Mouse (Mus musculus) mesoderm, embryonic 11.5 days (tissue): ENCODE results near the gene Mog.
"Not testable (repeated sequence)": the region's sequence is repeated elsewhere in the genome, so short reads cannot be mapped to it uniquely, and the experiment has no call there.

Source experiments
- DNase-seq: peaks from one replicate; pipeline ENCODE4 v3.0.0-alpha.2; 2012; ENCODE audit warnings: low read depth, low spot score

Gene Mog

DNA sequence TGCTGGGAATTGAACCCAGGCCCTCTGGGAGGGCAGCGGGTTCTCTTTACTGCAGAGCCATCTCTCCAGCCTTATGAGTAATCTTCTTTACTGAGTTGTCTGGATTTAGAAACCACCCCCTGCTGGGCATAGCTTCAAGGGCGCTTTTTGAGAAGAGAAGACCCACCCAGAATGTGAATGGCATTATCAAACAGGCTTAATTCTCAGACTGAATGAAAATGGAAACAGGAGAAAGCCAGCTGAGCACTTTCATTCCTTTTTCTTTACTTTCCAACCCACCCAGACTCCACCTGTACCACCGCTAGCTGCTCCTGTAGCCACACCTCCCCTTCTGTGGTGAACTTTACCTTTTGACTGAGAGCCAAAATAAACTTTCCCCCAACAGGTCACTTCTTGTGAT, 27.8 kb downstream of the Mog start:
- no peak for DNase-seq

DNA sequence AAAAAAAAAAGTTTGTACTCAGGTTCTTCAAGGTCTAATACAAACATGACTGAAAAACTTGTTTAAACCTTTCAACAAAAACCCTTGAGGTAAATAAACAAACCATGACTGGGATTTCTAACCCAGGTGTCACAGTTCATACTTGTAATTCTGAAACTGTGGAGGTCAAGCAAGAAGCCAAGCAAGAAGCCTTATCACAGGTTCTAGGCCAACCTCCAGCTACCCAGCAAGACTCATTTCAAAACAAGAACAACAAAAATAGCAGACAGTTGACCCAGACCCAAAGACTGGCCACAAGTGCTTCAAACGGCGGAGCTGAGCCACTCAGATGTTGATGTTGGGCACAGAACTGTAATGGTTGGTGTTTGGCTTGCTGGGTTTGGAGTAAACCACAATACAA, 28.7 kb downstream of the Mog start:
- no peak for DNase-seq

GRCm38 (mm10) chr17:36993770-36994325, 29.4 kb downstream of the Mog start:
- no peak for DNase-seq

DNA sequence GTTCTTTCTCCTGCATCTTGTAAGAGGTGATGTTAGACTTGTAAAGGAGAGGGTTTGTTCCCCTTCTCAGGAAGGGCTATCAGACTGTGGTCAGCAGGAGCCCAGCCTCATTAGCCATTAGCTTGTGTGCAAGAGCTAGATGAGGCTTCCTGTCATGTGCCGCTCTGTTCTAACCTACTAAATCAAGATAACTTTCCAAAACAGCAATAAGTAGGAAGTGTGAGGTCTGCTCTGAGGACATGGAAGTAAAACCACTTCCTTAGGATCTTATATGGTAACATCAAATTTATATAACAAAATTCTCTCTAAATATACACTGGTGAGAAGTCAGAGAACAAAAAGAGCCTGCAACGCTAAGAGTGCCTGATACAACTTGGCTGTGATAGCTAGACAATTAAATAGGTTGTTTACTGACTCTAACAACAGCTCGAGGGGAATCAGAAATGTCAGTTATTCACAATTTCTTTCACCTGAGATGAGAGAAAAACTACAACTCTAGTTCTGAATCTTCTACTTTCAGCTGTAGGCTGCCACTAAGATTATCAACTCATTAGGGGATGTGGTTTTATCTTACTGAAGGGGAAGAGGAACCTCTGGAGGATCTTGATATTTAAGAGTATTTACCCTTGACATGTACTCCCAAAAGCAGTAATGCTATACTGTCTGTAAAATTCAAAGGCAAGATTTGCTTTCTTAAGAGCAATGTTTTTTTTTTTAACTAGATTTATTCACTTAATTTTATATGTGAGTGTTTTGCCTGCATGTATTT, 30.7 kb downstream of the Mog start:
- no peak for DNase-seq

DNA sequence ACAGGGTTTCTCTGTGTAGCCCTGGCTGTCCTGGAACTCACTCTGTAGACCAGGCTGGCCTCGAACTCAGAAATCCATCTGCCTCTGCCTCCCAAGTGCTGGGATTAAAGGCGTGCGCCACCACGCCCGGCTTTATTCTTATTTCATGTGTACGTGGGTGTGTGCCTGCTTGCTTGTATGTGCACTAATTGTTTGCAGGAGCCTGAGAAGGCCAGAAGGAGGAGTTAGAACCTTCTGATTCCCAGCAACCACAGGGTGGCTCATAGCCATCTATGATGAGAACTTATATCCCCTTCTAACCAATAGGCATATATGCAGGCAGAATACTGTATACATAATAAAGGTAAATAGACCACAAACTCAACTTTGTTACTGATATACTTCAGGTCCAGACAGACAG, 32.6 kb downstream of the Mog start:
- not testable (repeated sequence) for DNase-seq

- no peak for DNase-seq
Observed at GRCm38 (mm10) chr17:36989437-36989836, 33.8 kb downstream of the Mog start, which contains the start of gene H2-M5. Gene H2-M5 (minus strand): TSS chr17:36989537.

GRCm38 (mm10) chr17:36988475-36988874, 34.7 kb downstream of the Mog start:
- no peak for DNase-seq

DNA sequence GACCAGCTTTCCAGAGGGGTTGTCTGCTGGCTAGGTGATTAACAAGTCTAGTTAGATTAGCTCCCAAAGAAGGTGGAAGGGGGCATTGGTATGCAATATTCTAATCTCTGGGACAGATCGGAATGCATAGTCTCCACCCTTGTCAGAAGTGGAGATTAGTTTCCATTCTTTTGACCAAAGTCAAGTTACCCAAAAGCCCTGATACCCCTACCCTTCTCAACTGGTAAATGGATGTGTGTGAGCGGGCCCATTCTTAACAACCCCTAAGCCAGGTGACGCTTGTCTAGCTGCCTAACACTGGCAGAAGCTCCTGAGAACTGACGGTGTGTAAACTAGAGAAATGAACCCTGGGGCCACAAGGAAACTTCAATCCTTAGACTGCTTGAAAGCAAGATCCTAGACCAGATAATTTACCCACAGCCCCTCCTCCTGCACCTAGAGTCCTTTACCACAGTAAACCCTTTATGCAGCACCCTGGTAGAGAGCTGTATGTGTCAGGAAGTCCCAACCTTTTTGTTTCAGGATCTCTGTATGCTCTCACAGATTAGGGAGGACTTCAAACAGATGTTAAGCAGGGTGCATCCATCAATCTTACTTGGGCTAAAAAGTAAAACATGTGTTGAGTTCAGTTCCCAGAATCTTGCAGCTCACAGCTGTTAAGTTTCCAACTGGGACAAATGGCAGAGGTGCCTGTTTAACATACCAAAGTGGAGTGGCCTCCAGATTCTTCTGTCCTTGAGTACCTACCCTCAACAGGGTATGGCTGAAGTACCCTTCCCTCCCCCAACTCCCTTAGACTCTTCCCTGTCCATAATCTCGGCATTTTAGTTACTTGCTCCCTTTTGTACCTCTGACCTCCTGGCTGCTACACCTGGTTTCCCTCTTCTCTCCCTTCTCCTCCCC, 40.7 kb downstream of the Mog start:
- peak; percentile 46 for DNase-seq

DNA sequence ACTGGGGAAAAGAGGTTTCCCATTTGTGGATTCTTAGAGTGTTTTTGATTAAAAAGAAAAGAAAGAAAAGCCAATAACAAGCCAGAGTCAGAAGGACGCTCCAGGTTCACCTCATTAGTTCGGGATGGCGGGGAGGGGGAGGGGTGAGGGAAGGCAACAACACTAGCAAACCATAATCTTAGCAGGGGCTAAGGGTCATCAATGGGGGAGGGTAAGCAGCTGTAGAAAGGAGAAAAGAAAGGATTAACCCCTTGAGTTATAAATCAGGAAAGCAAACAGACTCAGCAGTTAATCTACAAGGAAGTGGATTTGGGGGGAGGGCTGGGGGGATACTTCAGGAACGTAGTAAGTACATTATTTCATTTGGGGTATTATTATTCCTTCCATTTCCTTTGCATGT, 41.4 kb downstream of the Mog start:
- DNase-seq = no peak

- DNase-seq = no peak
Observed at GRCm38 (mm10) chr17:36981221-36981813, 41.9 kb downstream of the Mog start, which contains the start of gene 2410137M14Rik. Gene 2410137M14Rik (minus strand): TSS chr17:36981237.

DNA sequence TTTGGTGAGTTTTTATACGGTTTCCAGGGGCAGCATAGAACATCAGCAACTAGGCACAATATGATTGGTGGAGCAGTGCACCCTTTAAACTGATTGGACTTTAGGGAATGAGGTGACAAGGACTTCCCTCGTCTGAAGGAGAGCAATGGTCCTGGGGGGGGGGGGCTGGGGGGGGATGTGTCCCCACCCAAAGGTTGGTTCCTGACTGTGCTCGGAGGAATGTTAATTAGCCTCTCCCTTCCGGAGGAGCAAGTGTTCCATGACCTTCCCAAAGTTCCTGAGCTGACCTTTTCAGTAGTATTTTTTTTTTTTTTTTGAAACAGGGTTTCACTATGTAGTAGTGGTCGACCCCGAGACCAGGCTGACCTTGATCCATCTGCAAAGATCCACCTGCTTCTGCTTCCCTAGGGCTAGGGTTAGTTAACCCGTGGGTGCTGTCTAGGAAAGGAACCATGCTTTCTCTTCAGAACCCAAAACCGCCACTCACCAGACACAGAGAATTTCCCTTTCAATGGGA, 49.9 kb downstream of the Mog start:
- no peak for DNase-seq

GRCm38 (mm10) chr17:36972791-36973190, 50.4 kb downstream of the Mog start:
- DNase-seq = no peak

DNA sequence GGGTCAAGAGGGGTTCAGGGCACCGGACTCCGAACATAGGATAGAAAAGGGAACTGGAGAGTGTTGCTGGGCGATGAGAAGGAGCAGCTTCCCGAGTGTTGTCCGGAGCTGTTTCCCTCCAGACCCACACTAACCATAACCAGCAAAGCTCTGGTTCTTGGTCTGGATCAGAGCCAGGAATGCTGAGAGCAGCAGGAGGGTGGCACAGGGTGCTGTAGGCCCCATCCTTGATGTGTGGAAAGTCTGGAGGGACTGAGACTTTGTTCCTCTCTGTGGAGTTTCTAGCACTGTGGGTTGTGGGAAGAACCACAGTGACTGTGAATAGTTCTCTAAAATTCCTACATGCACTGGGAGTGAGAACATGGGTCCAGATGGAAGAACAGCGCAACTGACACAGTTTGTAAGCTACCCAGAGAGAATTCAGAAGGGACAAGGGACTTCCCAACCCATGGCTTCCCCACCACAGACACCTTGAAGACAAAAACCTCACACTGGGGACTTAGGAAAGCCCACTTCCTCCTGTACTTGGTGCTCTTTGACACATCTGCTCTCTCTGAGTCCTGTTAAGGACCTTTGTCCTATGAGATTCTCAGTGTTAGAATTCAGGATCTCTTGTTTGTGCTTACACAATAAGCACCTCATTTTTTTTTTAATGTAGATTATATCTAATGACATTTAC, 51.9 kb downstream of the Mog start:
- no peak for DNase-seq

- DNase-seq = no peak
Observed at GRCm38 (mm10) chr17:36970316-36970890, 52.8 kb downstream of the Mog start.

DNA sequence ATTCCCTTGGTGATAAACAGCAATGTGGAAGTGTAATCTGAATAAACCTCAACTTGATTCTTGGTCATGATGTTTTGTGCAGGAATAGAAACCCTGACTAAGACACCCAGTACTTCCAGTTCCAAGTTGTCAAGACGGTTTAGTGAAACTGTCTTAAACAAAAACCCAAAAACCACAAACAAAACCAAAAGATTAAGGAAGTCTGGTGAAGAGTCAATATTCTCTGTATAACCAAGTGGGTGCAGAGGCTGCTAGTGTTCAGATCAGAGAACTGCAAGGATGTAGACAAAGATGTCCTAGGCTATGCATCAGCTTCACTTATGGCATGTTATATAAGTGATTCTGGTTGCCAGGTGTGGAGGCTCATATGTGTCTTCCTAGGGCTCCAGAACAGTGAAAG, 56.3 kb downstream of the Mog start:
- no peak for DNase-seq

DNA sequence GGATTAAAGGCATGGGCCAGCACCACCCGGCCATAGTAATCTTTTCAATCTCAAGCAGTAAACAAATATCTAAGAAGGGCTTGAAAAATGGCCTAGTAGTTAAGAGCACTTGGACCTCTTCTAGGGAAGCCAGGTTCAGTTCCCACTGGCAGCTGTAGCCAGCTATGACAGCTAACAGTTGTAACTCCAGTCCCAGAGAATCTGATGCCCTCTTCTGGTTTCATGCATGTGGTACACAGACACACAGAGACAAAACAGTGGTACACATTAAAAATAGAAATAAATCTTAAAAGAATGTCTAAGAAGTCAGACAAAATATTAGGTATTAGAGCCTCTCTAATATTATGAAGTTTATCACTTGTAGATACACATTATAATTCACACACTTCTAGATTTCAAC, 62.1 kb downstream of the Mog start:
- DNase-seq = no peak
